Mouse (Mus musculus): ENCODE measurements around the gene Sult2a2. TPM values are rescaled to one million over a fixed set of nuclear protein-coding genes. Genes with fewer than 3 reads are reported as not detected.
"Not testable (repeated sequence)": the region's sequence is repeated elsewhere in the genome, so short reads cannot be mapped to it uniquely, and the experiment has no call there.

The Sult2a2 gene
- total RNA-seq (2021) = 2.3 TPM in 1 of 2 replicates, not detected in the other
- long read RNA-seq, partial matches to known transcripts = 0 of 4 reads
- long read RNA-seq, other reads (novel, unspliced or antisense) = 0 of 4 reads

GRCm38 (mm10) chr7:13733205-13733604 lies at the start of gene Sult2a2:
TSS of gene Sult2a2 (plus strand) at chr7:13733505.
- DNase-seq = not testable (repeated sequence)

DNA sequence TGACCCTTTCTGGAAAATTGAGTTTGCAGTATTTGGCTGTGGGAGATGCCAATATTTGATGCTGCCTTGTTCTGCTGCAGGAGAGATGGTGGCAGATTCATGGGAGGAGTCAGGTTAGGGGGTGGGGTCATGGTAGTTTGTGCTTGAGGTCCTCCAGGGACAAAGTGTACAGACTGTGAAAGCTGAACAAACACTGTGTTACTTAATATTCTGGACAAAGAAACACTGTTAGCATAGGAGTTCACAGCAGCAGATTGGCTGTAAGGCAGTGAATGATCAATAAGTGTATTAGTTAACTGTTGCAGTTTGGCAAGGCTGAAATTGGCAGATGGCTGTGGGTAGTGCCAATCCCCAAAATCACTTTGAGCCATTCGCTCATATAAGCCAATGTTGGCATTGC lies 80.6 kb downstream of the Sult2a2 start:
- no peak for DNase-seq

Other genes with a start within 250 kb of the Sult2a2 start
- gene Bsph2, start 162.4 kb upstream of the Sult2a2 start, total RNA-seq (2021) = not detected in 2 replicates
- not detected in 2 replicates for gene Sult2a5, start 109.5 kb upstream of the Sult2a2 start, total RNA-seq (2021)
- 3.5 TPM in 1 of 2 replicates, not detected in the other for gene Sult2a1, start 103.9 kb downstream of the Sult2a2 start, total RNA-seq (2021)

Measured in adrenal gland, postnatal 25 days (tissue).